Mouse (Mus musculus) layer of hippocampus, adult 9-11 months (tissue): ENCODE measurements around the gene Zfp92.

Experiments
- DNase-seq: peaks from one replicate; pipeline ENCODE4 v3.0.0; 2022

Zfp92 gene

DNA sequence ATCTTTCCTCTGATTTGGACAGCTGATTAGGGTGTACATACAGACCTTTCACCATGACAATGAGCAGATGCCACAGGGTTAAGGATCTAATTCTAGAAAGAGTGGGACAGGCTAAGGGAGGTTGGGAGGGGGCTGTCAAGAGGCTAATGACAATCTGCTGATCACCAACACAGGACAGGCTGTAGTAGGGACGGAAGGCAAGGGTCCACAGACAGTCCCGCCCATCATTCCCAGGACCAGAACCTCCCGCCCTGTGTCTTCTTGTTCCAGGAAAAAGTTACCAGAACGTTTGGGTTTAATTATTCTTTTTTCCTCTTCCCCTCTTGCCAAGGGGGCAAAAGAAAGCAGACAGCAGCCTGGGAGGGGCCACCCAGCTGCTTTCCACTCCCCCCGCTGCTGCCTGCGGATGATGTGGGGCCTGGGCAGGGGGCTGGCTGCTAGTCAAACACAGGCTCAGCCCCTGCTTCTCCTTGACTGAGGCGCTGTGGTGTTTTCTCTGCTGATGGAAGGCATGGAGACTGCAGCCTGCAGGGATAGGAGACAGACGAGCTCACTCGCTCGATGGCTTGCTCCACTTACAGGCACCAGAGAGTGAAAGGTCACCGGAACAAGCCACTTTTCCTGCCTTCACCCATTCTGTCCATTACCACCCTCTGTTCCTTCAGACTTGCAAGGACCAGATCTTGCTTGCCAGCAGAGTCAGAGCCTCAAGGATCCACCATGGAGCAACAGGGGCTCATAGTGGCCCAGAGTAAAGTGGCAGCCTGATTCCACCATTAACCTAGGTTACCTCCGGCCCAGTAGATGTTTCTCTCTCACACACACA is 63.7 kb downstream of the Zfp92 start:
- no peak for DNase-seq

DNA sequence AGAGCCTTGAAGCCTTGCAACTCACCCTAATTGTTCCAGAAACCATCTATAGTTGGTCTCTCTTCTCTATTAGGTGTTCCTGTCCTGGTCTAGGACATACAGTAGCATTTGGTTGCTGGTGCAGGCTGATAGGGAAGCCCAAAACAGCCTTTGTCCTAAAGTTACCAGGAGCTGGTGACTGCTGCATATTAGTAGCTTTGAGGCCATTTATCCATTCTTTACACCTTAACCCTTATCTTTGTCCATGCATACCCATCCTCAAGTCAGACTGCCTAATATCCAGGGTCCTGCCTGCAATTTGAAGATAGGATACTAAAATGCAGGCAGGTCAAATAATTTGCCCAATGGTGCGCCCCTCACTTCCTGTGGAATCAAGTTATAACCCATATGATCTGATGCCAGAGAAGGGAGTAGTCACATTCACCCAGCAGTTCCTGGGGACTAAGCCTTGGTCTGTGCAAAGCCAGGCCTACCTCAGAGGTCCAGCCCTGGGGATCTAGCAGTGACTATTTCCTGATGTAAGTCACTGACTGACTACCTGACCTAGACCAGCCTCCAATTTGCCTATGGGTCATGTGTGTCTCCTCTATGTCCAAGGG is 64.9 kb downstream of the Zfp92 start:
- no peak for DNase-seq

DNA sequence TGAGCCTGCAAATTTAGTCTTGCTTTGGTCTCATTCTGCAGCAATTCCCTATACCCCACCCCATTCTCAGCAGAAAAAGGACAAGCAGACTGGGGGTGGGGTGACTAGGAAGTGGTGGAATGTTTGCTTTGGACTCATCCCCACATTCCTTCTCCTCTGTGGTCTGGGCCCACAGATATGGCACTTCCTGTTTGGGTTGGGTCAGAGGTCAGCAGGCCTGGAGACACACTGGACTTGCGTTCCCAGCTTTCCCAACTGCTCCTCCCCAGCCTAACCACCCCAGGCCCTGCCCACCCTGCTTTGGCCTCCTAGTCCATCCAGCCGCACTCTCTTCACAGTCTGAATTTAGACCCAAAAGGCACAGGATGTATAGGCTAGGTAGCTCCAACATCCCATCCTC is 65.7 kb downstream of the Zfp92 start:
- DNase-seq: no peak

DNA sequence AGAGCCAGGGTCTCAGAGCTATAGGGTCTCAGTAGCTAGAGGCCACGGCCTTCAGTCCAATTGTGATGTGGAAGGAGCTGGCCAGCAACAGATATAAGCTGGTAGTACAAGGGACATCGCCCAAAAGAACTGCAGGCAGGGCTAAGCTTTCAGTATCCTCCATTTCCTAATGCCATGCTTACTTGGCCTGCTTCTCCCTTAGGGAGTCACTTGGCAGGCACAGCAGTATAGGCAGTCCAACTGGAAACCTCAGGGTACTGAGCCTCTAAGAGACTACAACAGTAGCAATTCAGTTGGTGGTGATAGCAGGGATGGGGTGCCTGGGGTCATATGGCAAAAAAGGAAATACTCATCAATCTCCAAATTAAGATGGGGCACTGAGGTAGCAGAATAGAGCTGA is 66.6 kb downstream of the Zfp92 start:
- no peak for DNase-seq
